8 mouse cellular contexts compared by ENCODE assay signal in genomic region chr10:80674161-80674711, GRCm38 (mm10). TPM values are rescaled to one million over a fixed set of nuclear protein-coding genes. Genes with fewer than 3 reads are reported as not detected.
DNase-seq lines count a peak whose midpoint lies in the region; ATAC-seq lines count a peak whose summit lies in the region.

No protein-coding gene starts in this region.

- peaks cover 12% of the 10 kb centered on the region for H3K36me3 ChIP-seq in embryonic facial prominence, embryonic 11.5 days (replicated peaks; ENCODE audit: control insufficient read depth, insufficient read depth, low read depth, low read length)
- H3K36me3 ChIP-seq in midbrain, embryonic 12.5 days: peaks cover 46% of the 10 kb centered on the region

- H3K9me3 ChIP-seq in embryonic facial prominence, embryonic 11.5 days (replicated peaks; ENCODE audit: control insufficient read depth, low read length): no peaks in the 10 kb centered on the region
- no peaks in the 10 kb centered on the region for H3K9me3 ChIP-seq in midbrain, embryonic 12.5 days

- DNase-seq in gastrocnemius, postnatal 25 days: peak; percentile 75
- no peak for DNase-seq in gastrocnemius, postnatal 4 days (ENCODE audit: low spot score in 2 of 2)
- DNase-seq in embryonic facial prominence, embryonic 11.5 days (ENCODE audit: low spot score): no peak
- peak; percentile 71 for DNase-seq in heart, postnatal 14 days
- peak; percentile 41 to 61 for DNase-seq in kidney, postnatal 4 days
- DNase-seq in layer of hippocampus, postnatal 36 days: no peak
- no peak for DNase-seq in retina, postnatal 1 day

- ATAC-seq in embryonic facial prominence, embryonic 11.5 days (replicated peaks; ENCODE audit: insufficient number of reproducible peaks, low FRiP score, low TSS enrichment, low read depth): no peak
- ATAC-seq in midbrain, embryonic 12.5 days (ENCODE audit: low FRiP score, low read depth): no peak

- no peaks in the 10 kb centered on the region for H3K27me3 ChIP-seq in embryonic facial prominence, embryonic 11.5 days (ENCODE audit: control insufficient read depth, insufficient read depth, low read length)
- H3K27me3 ChIP-seq in midbrain, embryonic 12.5 days: no peaks in the 10 kb centered on the region

- peak overlapping the region; percentile 77 for H3K4me2 ChIP-seq in embryonic facial prominence, embryonic 11.5 days (ENCODE audit: low read depth, low read length)
- peak overlapping the region; percentile 94 for H3K4me2 ChIP-seq in midbrain, embryonic 12.5 days (replicated peaks)

- intact Hi-C loops in heart, postnatal 14 days (cut with DNase I): loop anchor here (2.0 kb wide), 1 partner anchor 13 kb away; no protein-coding TSS in a partner anchor

- 61% methylated on average over 5 of the region's 5 CpGs for WGBS in embryonic facial prominence, embryonic 11.5 days
- 68% methylated on average over 5 of the region's 5 CpGs for WGBS in midbrain, embryonic 12.5 days

- no peak overlapping the region for H3K27ac ChIP-seq in embryonic facial prominence, embryonic 11.5 days (replicated peaks; ENCODE audit: low read depth, low read length)
- H3K27ac ChIP-seq in midbrain, embryonic 12.5 days (replicated peaks): no peak overlapping the region

- H3K4me1 ChIP-seq in embryonic facial prominence, embryonic 11.5 days (ENCODE audit: control insufficient read depth, insufficient read depth, low read length): peaks cover 20% of the 10 kb centered on the region
- peaks cover 56% of the 10 kb centered on the region for H3K4me1 ChIP-seq in midbrain, embryonic 12.5 days

- peak overlapping the region; percentile 97 for H3K9ac ChIP-seq in embryonic facial prominence, embryonic 11.5 days (replicated peaks; ENCODE audit: low read length)
- peak overlapping the region; percentile 98 for H3K9ac ChIP-seq in midbrain, embryonic 12.5 days (replicated peaks)

- H3K4me3 ChIP-seq in embryonic facial prominence, embryonic 11.5 days (ENCODE audit: low read depth, low read length): peak overlapping the region; percentile 100
- H3K4me3 ChIP-seq in midbrain, embryonic 12.5 days: peak overlapping the region; percentile 97

RNA-seq across cellular contexts. Expression of gene Mknk2, which starts 3.7 kb away (rescaled TPM):
- 100 to 1,000 TPM; 243 to 270 TPM for total RNA-seq in gastrocnemius, postnatal 25 days (2021)
- total RNA-seq in gastrocnemius, postnatal 4 days (2021): 100 to 1,000 TPM; 170 to 176 TPM
- 63.7 and 67.0 TPM in 2 replicates for polyA plus RNA-seq in embryonic facial prominence, embryonic 11.5 days (2014; fragmentation: Nextera tagmentation; extraction: Ambion mirVana)
- total RNA-seq in heart, postnatal 14 days (2021): 100 to 1,000 TPM; 166 to 169 TPM
- polyA plus RNA-seq in midbrain, embryonic 12.5 days (2016; fragmentation: Nextera tagmentation; extraction: Ambion mirVana): 83.6 and 86.5 TPM in 2 replicates
- total RNA-seq in layer of hippocampus, postnatal 36 days (2021): 10 to 100 TPM; 44.7 to 52.3 TPM

RNA-seq across cellular contexts. Expression of gene Btbd2, which starts 17.4 kb away (rescaled TPM):
- 10 to 100 TPM; 30.5 to 31.4 TPM for total RNA-seq in gastrocnemius, postnatal 25 days (2021)
- total RNA-seq in gastrocnemius, postnatal 4 days (2021): 10 to 100 TPM; 50.7 to 50.8 TPM
- polyA plus RNA-seq in embryonic facial prominence, embryonic 11.5 days (2014; fragmentation: Nextera tagmentation; extraction: Ambion mirVana): 53.5 and 56.3 TPM in 2 replicates
- 10 to 100 TPM; 40.6 to 41.9 TPM for total RNA-seq in heart, postnatal 14 days (2021)
- 82.7 and 95.3 TPM in 2 replicates for polyA plus RNA-seq in midbrain, embryonic 12.5 days (2016; fragmentation: Nextera tagmentation; extraction: Ambion mirVana)
- total RNA-seq in layer of hippocampus, postnatal 36 days (2021): 100 to 1,000 TPM; 102 to 106 TPM

RNA-seq across cellular contexts. Expression of gene Mob3a, which starts 27.5 kb away (rescaled TPM):
- total RNA-seq in gastrocnemius, postnatal 25 days (2021): 1 to 10 TPM; 5.7 to 6.8 TPM
- 10 to 100 TPM; 24.0 to 25.4 TPM for total RNA-seq in gastrocnemius, postnatal 4 days (2021)
- polyA plus RNA-seq in embryonic facial prominence, embryonic 11.5 days (2014; fragmentation: Nextera tagmentation; extraction: Ambion mirVana): 42.3 and 45.0 TPM in 2 replicates
- total RNA-seq in heart, postnatal 14 days (2021): 10 to 100 TPM in 1 of 2 experiments, 1 to 10 TPM in 1; 7.0 to 11.4 TPM
- 60.4 and 67.0 TPM in 2 replicates for polyA plus RNA-seq in midbrain, embryonic 12.5 days (2016; fragmentation: Nextera tagmentation; extraction: Ambion mirVana)
- 10 to 100 TPM; 16.0 to 16.1 TPM for total RNA-seq in layer of hippocampus, postnatal 36 days (2021)

RNA-seq across cellular contexts. Expression of gene Izumo4, which starts 27.7 kb away (rescaled TPM):
- total RNA-seq in gastrocnemius, postnatal 25 days (2021): 1 to 10 TPM; 2.4 to 3.8 TPM
- 1 to 10 TPM; 8.3 to 8.4 TPM for total RNA-seq in gastrocnemius, postnatal 4 days (2021)
- 4.8 and 7.6 TPM in 2 replicates for polyA plus RNA-seq in embryonic facial prominence, embryonic 11.5 days (2014; fragmentation: Nextera tagmentation; extraction: Ambion mirVana)
- 1 to 10 TPM; 4.5 to 4.9 TPM for total RNA-seq in heart, postnatal 14 days (2021)
- polyA plus RNA-seq in midbrain, embryonic 12.5 days (2016; fragmentation: Nextera tagmentation; extraction: Ambion mirVana): 24.9 and 29.9 TPM in 2 replicates
- 10 to 100 TPM; 49.7 to 57.0 TPM for total RNA-seq in layer of hippocampus, postnatal 36 days (2021)

RNA-seq across cellular contexts. Expression of gene Csnk1g2, which starts 51.6 kb away (rescaled TPM):
- 10 to 100 TPM; 85.8 to 99.9 TPM for total RNA-seq in gastrocnemius, postnatal 25 days (2021)
- 100 to 1,000 TPM; 167 to 169 TPM for total RNA-seq in gastrocnemius, postnatal 4 days (2021)
- 93.4 and 97.9 TPM in 2 replicates for polyA plus RNA-seq in embryonic facial prominence, embryonic 11.5 days (2014; fragmentation: Nextera tagmentation; extraction: Ambion mirVana)
- 100 to 1,000 TPM; 123 to 131 TPM for total RNA-seq in heart, postnatal 14 days (2021)
- 180 and 194 TPM in 2 replicates for polyA plus RNA-seq in midbrain, embryonic 12.5 days (2016; fragmentation: Nextera tagmentation; extraction: Ambion mirVana)
- 100 to 1,000 TPM; 216 to 241 TPM for total RNA-seq in layer of hippocampus, postnatal 36 days (2021)

Comparison
In these comparisons a context has a peak if more than half of its experiments do, and no peak if none do; other contexts are left out.
1. DNase-seq: peak in gastrocnemius, postnatal 25 days (single experiment), heart, postnatal 14 days (2 of 2) and kidney, postnatal 4 days (2 of 2); none in gastrocnemius, postnatal 4 days (0 of 2), embryonic facial prominence, embryonic 11.5 days (single experiment), layer of hippocampus, postnatal 36 days (0 of 2) and retina, postnatal 1 day (single experiment).